9 mouse cellular contexts compared by ENCODE assay signal in genomic region chr19:10042816-10043215, GRCm38 (mm10). TPM values are rescaled to one million over a fixed set of nuclear protein-coding genes. Genes with fewer than 3 reads are reported as not detected.
A peak's percentile ranks its signal among the peaks of the same experiment; 100 is the strongest.
DNase-seq lines count a peak whose midpoint lies in the region; ATAC-seq and TF ChIP-seq lines count a peak whose summit lies in the region.
"Had no signal": no experiment of that assay in that cellular context is flagged by ENCODE, and none has a peak within 500 bp of the region (broad histone marks: within the 10 kb centered on the region; RNA-seq: fewer than 3 reads in every experiment).

No protein-coding gene starts in this region.

- peak overlapping the region; percentile 75 for H3K4me3 ChIP-seq in heart, embryonic 12.5 days
- no peak overlapping the region for H3K4me3 ChIP-seq in spleen, adult 2 months (ENCODE audit: extremely low read depth, insufficient read depth, insufficient read length)
- no peak overlapping the region for H3K4me3 ChIP-seq in liver, embryonic 12.5 days

- ATAC-seq in heart, embryonic 12.5 days (ENCODE audit: insufficient number of reproducible peaks, low FRiP score), result no peak
- ATAC-seq in liver, embryonic 12.5 days, result no peak

- DNase-seq in heart, adult 18-20 months, result no peak
- no peak for DNase-seq in spleen, adult 2 months (ENCODE audit: low read depth in 1 of 2, low spot score in 2 of 2)
- no peak for DNase-seq in spleen, postnatal 14 days (ENCODE audit: low spot score in 2 of 2)
- no peak for DNase-seq in urinary bladder, postnatal 14 days (ENCODE audit: low spot score)
- no peak for DNase-seq in testis, postnatal 10 days (ENCODE audit: low spot score)
- DNase-seq in left cerebral cortex, postnatal 36 days (ENCODE audit: low spot score in 2 of 2), result no peak

- no peak for TF ChIP-seq POLR2A in spleen, adult 2 months (IDR thresholded peaks at IDR 0.05; ENCODE audit: low read depth, low read length)

- intact Hi-C loops in left cerebral cortex, postnatal 36 days (cut with DNase I), result loop anchor here (5.0 kb wide), 1 partner anchor 139 kb away; the partner anchor contains the start of gene Fads1

- 69% methylated on average over 4 of the region's 4 CpGs for WGBS in heart, embryonic 12.5 days
- WGBS in spleen, adult 2 months, result 76% methylated on average over 4 of the region's 4 CpGs
- 80% methylated on average over 4 of the region's 4 CpGs for WGBS in liver, embryonic 12.5 days (ENCODE audit: insufficient replicate concordance)

- H3K27me3 ChIP-seq in heart, embryonic 12.5 days (replicated peaks), result no peaks in the 10 kb centered on the region
- H3K27me3 ChIP-seq in spleen, adult 2 months (ENCODE audit: control insufficient read depth, insufficient read depth, low read length), result peaks cover 9% of the 10 kb centered on the region; the same call in 1 of the 2 replicates
- peaks cover 17% of the 10 kb centered on the region for H3K27me3 ChIP-seq in liver, embryonic 12.5 days (replicated peaks)

- peak overlapping the region; percentile 90 for H3K9ac ChIP-seq in heart, embryonic 12.5 days
- H3K9ac ChIP-seq in liver, embryonic 12.5 days, result no peak overlapping the region

- no peaks in the 10 kb centered on the region for H3K9me3 ChIP-seq in heart, embryonic 12.5 days (replicated peaks)
- no peaks in the 10 kb centered on the region for H3K9me3 ChIP-seq in liver, embryonic 12.5 days (replicated peaks)

- H3K27ac ChIP-seq in heart, embryonic 12.5 days (ENCODE audit: poor library complexity, severe bottlenecking), result peak overlapping the region; percentile 88
- H3K27ac ChIP-seq in spleen, adult 2 months (ENCODE audit: insufficient read depth, low read length), result 0 out of 2 replicates have a peak overlapping the region, but pooled peaks have one; percentile 5
- no peak overlapping the region for H3K27ac ChIP-seq in liver, embryonic 12.5 days

- H3K36me3 ChIP-seq in heart, embryonic 12.5 days, result no peaks in the 10 kb centered on the region
- H3K36me3 ChIP-seq in spleen, adult 2 months (ENCODE audit: control insufficient read depth, insufficient read depth, low read length), result no peaks in the 10 kb centered on the region
- peaks cover 8% of the 10 kb centered on the region for H3K36me3 ChIP-seq in liver, embryonic 12.5 days

- peak overlapping the region; percentile 89 for H3K4me2 ChIP-seq in heart, embryonic 12.5 days
- peak overlapping the region; percentile 88 for H3K4me2 ChIP-seq in liver, embryonic 12.5 days

- H3K4me1 ChIP-seq in heart, embryonic 12.5 days (replicated peaks), result peaks cover 82% of the 10 kb centered on the region
- peaks cover 22% of the 10 kb centered on the region for H3K4me1 ChIP-seq in spleen, adult 2 months (ENCODE audit: control insufficient read depth, insufficient read depth, insufficient read length)
- peaks cover 73% of the 10 kb centered on the region for H3K4me1 ChIP-seq in liver, embryonic 12.5 days

- no peak for TF ChIP-seq CTCF in spleen, adult 2 months (IDR thresholded peaks at IDR 0.05; ENCODE audit: extremely low read depth, insufficient read depth, insufficient read length, insufficient replicate concordance)

RNA-seq across cellular contexts. Expression of gene Fads3, which starts 1.4 kb away (rescaled TPM):
- polyA plus RNA-seq in heart, embryonic 12.5 days (2016; fragmentation: Nextera tagmentation; extraction: Ambion mirVana), result 40.7 and 45.2 TPM in 2 replicates
- total RNA-seq in heart, adult 18-20 months (2021), result 10 to 100 TPM; 31.8 to 34.9 TPM
- polyA plus RNA-seq in spleen, adult 2 months (2012; rRNA removed), result 22.0 and 24.3 TPM in 2 replicates
- polyA plus RNA-seq in liver, embryonic 12.5 days (2016; fragmentation: Nextera tagmentation; extraction: Ambion mirVana), result 6.9 and 10.0 TPM in 2 replicates
- 10 to 100 TPM; 26.1 to 29.6 TPM for total RNA-seq in left cerebral cortex, postnatal 36 days (2021)

RNA-seq across cellular contexts. Expression of gene Rab3il1, which starts 41.3 kb away (rescaled TPM):
- 38.0 and 39.7 TPM in 2 replicates for polyA plus RNA-seq in heart, embryonic 12.5 days (2016; fragmentation: Nextera tagmentation; extraction: Ambion mirVana)
- 1 to 10 TPM; 6.6 to 6.8 TPM for total RNA-seq in heart, adult 18-20 months (2021)
- 73.5 and 77.8 TPM in 2 replicates for polyA plus RNA-seq in spleen, adult 2 months (2012; rRNA removed)
- polyA plus RNA-seq in liver, embryonic 12.5 days (2016; fragmentation: Nextera tagmentation; extraction: Ambion mirVana), result 189 and 191 TPM in 2 replicates
- total RNA-seq in left cerebral cortex, postnatal 36 days (2021), result 1 to 10 TPM; 8.5 to 9.9 TPM

RNA-seq across cellular contexts. Expression of gene Best1, which starts 41.4 kb away (rescaled TPM):
- polyA plus RNA-seq in heart, embryonic 12.5 days (2016; fragmentation: Nextera tagmentation; extraction: Ambion mirVana), result 0.32 and 0.34 TPM in 2 replicates
- total RNA-seq in heart, adult 18-20 months (2021), result under 1 TPM; 0.12 to 0.13 TPM
- polyA plus RNA-seq in spleen, adult 2 months (2012; rRNA removed), result 0.14 and 0.20 TPM in 2 replicates
- 0.17 and 0.32 TPM in 2 replicates for polyA plus RNA-seq in liver, embryonic 12.5 days (2016; fragmentation: Nextera tagmentation; extraction: Ambion mirVana)
- total RNA-seq in left cerebral cortex, postnatal 36 days (2021), result 1 to 10 TPM; 1.0 to 1.2 TPM
- total RNA-seq: MEL had no signal

RNA-seq across cellular contexts. Expression of gene Fads2, which starts 58.7 kb away (rescaled TPM):
- polyA plus RNA-seq in heart, embryonic 12.5 days (2016; fragmentation: Nextera tagmentation; extraction: Ambion mirVana), result 64.2 and 66.7 TPM in 2 replicates
- total RNA-seq in heart, adult 18-20 months (2021), result 1 to 10 TPM; 5.2 to 5.5 TPM
- 9.6 and 12.2 TPM in 2 replicates for polyA plus RNA-seq in spleen, adult 2 months (2012; rRNA removed)
- 88.4 and 89.9 TPM in 2 replicates for polyA plus RNA-seq in liver, embryonic 12.5 days (2016; fragmentation: Nextera tagmentation; extraction: Ambion mirVana)
- 100 to 1,000 TPM; 117 to 131 TPM for total RNA-seq in left cerebral cortex, postnatal 36 days (2021)
